Mouse (Mus musculus) C2C12 (cell line): Measurements from ENCODE around the gene Gm10912. TPM values are rescaled to one million over a fixed set of nuclear protein-coding genes. Genes with fewer than 3 reads are reported as not detected.
"Not testable (repeated sequence)": the region's sequence is repeated elsewhere in the genome, so short reads cannot be mapped to it uniquely, and the experiment has no call there.

ENCODE experiments used
- H3K27me3 ChIP-seq: one replicate; pipeline ENCODE4 v1.6.1; 2011; ENCODE audit not compliant: control insufficient read depth, insufficient read depth, insufficient read length
- H3K36me3 ChIP-seq: one replicate; pipeline ENCODE4 v1.6.1; 2011; ENCODE audit not compliant: control insufficient read depth, insufficient read depth
- H3K4me3 ChIP-seq: one replicate; pipeline ENCODE4 v1.5.1; 2011; ENCODE audit warnings: mild to moderate bottlenecking, control low read depth; ENCODE audit not compliant: poor library complexity, insufficient read depth, severe bottlenecking
- H3K79me2 ChIP-seq: one replicate; pipeline ENCODE4 v1.6.1; 2011; ENCODE audit not compliant: control insufficient read depth, insufficient read depth
- H3K79me3 ChIP-seq: one replicate; pipeline ENCODE4 v1.6.1; 2011; ENCODE audit warnings: low read depth, control low read depth
- H3ac ChIP-seq: one replicate; pipeline ENCODE3; 2011; ENCODE audit warnings: low read depth; ENCODE audit not compliant: control insufficient read depth, insufficient read length
- CEBPB ChIP-seq: IDR thresholded peaks from one replicate; pipeline ENCODE4 v1.6.1; 2011; ENCODE audit warnings: low read depth, mild to moderate bottlenecking, control low read depth, moderate library complexity
- CTCF ChIP-seq: IDR thresholded peaks from one replicate; pipeline ENCODE4 v1.5.1; 2011; ENCODE audit not compliant: control insufficient read depth, insufficient read depth, insufficient read length
- FOSL1 ChIP-seq: IDR thresholded peaks from one replicate; pipeline ENCODE4 v1.8.0; 2011; ENCODE audit warnings: mild to moderate bottlenecking, low read length; ENCODE audit not compliant: poor library complexity, insufficient read depth, severe bottlenecking
- MAX ChIP-seq: IDR thresholded peaks from one replicate; pipeline ENCODE4 v1.6.1; 2011; ENCODE audit warnings: mild to moderate bottlenecking, control low read depth
- MYOD1 ChIP-seq: IDR thresholded peaks from one replicate; pipeline ENCODE4 v1.6.1; 2011; ENCODE audit warnings: low read depth; ENCODE audit not compliant: control insufficient read depth, insufficient read length
- MYOG ChIP-seq: IDR thresholded peaks from one replicate; pipeline ENCODE4 v1.6.1; 2011; ENCODE audit not compliant: control insufficient read depth, insufficient read length; ENCODE audit errors: extremely low read depth
- USF1 ChIP-seq: IDR thresholded peaks from one replicate; pipeline ENCODE4 v1.6.1; 2011; ENCODE audit warnings: low read depth, mild to moderate bottlenecking, control low read depth, moderate library complexity
- polyA plus RNA-seq: library from polyadenylated mRNA; unstranded; fragments of >200 nt; fragmentation: generic; extraction: Trizol; gene quantifications from one replicate; pipeline ENCODE4 v1.2.1, GENCODE M21; 2012; ENCODE audit warnings: missing spikeins

Gm10912 gene
- polyA plus RNA-seq, 1 experiment = not detected

DNA sequence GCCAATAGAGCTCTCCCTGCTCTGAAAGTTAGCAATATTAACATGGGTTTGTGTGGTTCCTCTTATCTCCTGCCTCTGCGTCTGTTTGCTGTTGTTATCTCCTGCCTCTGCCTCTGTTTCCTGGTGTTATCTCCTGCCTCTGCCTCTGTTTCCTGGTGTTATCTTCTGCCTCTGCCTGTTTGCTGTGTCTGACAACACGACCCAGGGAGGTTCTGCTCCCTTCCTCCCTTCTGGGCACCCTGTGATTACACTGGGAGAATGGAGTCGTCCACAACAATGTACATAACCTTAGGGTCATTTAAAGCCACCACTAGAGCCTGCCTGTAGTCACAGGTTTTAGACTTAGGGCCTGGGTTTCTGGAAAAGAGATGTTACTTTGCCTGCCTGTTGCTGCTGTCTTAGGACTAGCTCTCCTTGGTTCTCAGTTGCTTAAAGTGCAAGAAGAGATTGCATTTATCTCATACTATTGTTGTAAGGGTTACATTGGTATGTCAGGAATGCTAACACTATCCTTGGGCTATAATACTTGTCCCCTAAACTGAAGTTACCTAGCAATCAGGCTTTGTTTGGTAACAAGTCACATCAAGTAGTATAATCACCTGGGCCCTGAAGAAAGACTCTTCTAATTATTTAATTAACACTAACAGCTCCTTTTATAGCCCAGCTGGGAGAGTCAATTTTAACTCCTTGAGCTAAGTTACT, 33.1 kb downstream of the Gm10912 start:
- Histone ChIP-seq H3ac (no peak overlapping the region), H3K4me3 (no peak overlapping the region), H3K27me3 (no peaks in the 10 kb centered on the region), H3K36me3 (no peaks in the 10 kb centered on the region), H3K79me3 (no peaks in the 10 kb centered on the region), H3K79me2 (no peaks in the 10 kb centered on the region)
- TF ChIP-seq USF1 = no peak
- TF ChIP-seq MYOD1 = no peak
- no peak for TF ChIP-seq CEBPB
- TF ChIP-seq CTCF = no peak
- TF ChIP-seq MYOG = no peak
- no peak for TF ChIP-seq MAX
- no peak for TF ChIP-seq FOSL1

DNA sequence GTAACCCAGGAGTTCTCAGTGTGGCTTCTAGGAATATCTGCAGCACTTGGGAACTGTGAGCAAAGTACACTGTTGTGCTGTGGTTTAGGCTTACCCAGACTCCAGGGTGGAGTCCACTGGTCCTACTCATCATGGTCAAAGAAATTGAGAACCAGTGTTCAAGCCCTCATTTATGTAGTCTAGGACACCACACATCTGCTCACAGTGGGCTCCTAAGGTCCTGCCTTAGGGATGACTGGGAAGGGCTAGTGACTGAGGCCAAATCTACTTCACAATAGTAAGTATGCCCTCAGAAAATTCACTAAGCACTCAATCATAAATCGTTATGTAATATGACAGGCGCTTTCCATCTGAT, 33.6 kb downstream of the Gm10912 start:
- Histone ChIP-seq H3K79me3 (no peaks in the 10 kb centered on the region), H3K4me3 (no peak overlapping the region), H3K79me2 (no peaks in the 10 kb centered on the region), H3K36me3 (no peaks in the 10 kb centered on the region), H3K27me3 (no peaks in the 10 kb centered on the region), H3ac (no peak overlapping the region)
- TF ChIP-seq USF1 (no peak), MAX (no peak), MYOG (no peak), FOSL1 (no peak), MYOD1 (no peak), CEBPB (no peak), CTCF (no peak)

DNA sequence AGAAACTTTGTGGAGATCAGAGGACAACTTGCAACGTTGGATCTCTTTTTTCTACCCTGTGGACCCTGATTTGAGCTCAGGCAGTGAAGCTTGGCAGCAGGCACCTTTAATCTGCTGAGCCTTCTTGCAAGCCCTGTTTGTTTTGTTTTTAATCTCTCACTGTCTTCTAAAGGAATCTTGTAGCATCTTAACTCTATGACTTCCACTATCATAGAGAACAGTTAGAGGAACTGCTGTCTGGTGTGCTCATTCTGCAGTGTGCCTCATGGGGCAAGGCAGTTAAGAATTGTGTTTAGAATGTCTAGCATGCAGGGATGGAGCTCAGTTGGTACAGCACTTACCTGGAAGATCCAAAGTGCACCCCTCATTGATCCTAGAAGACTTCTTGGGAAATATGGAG, 34.3 kb downstream of the Gm10912 start:
- no peaks in the 10 kb centered on the region for H3K79me2 ChIP-seq
- no peaks in the 10 kb centered on the region for H3K27me3 ChIP-seq
- H3K79me3 ChIP-seq = no peaks in the 10 kb centered on the region
- H3K36me3 ChIP-seq = no peaks in the 10 kb centered on the region
- H3ac ChIP-seq = no peak overlapping the region
- TF ChIP-seq CTCF (no peak), MAX (no peak), MYOD1 (no peak), CEBPB (no peak), FOSL1 (no peak), MYOG (no peak), USF1 (no peak)
- no peak overlapping the region for H3K4me3 ChIP-seq

DNA sequence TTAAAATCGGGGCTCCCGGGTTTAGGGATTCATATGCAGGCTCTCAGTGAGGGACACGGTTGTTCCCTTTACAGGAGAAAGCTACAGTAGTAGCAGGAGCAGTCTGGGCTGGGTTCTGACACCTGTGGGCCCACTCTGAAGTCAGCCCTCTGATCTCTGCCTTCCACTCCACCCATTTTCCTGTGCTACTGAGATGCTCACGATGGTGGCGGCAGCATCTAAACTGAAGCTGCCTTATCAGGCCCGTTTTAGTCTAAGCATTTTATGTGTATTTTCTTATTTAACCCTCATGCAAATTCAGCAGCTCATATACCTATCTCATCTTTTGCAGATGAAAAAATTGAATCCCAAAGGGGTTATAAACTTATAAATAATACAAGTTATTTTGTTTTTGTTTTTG, 39.2 kb downstream of the Gm10912 start:
- H3K79me3 ChIP-seq = no peaks in the 10 kb centered on the region
- H3K27me3 ChIP-seq = no peaks in the 10 kb centered on the region
- no peaks in the 10 kb centered on the region for H3K79me2 ChIP-seq
- no peak for TF ChIP-seq USF1
- TF ChIP-seq MYOD1 = no peak
- no peak for TF ChIP-seq MYOG
- TF ChIP-seq CTCF = no peak
- no peak for TF ChIP-seq MAX
- no peak for TF ChIP-seq FOSL1
- no peak for TF ChIP-seq CEBPB
- H3K4me3 ChIP-seq = no peak overlapping the region
- no peak overlapping the region for H3ac ChIP-seq
- H3K36me3 ChIP-seq = no peaks in the 10 kb centered on the region

DNA sequence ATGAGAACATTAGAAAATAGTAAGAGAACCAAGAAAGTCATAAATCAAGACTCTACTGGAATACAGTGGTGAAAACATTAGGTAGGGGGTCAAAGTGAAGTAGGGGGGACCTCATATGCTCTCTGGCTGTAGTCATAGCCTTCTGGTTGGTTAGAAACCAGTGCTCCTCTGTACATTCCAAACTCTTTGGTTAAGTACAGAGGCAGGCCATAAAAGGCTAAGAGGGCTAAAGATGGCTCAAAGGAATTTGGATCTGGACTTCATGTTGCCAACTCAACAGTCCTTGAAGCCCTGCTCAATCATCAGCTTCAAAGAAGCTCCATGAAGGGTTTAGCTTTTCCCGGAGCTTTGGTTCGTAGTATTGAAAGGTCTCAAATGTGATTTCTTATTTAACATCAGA, 43.4 kb downstream of the Gm10912 start:
- not testable (repeated sequence) for H3K79me3 ChIP-seq, H3ac ChIP-seq, H3K79me2 ChIP-seq, H3K4me3 ChIP-seq, H3K36me3 ChIP-seq, H3K27me3 ChIP-seq

DNA sequence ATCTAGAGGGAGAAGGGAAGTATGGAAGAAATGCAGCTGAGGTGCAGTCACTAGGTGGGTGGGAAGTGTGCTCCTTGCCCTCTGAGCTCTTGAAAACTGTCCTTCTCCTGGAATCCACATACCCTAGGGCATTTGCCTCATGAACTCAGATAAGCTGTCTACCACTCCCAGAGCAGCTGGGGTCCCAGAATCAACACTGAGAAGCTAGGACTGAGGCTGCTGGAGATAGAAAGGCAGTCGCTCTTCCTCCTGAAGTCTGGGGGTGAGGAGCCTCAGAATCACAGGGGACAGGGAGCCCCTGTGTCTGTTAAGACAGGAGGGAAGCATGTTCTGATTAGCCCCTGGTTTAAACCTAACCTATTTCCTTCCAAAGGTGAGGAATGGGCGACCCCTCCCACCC, 43.9 kb downstream of the Gm10912 start:
- TF ChIP-seq FOSL1 = no peak
- TF ChIP-seq USF1 = no peak
- TF ChIP-seq MYOG = no peak
- no peak for TF ChIP-seq CEBPB
- TF ChIP-seq MAX = no peak
- no peak for TF ChIP-seq CTCF
- TF ChIP-seq MYOD1 = no peak
- Histone ChIP-seq H3K4me3 (no peak overlapping the region), H3K36me3 (no peaks in the 10 kb centered on the region), H3K27me3 (no peaks in the 10 kb centered on the region), H3ac (no peak overlapping the region), H3K79me2 (no peaks in the 10 kb centered on the region), H3K79me3 (no peaks in the 10 kb centered on the region)
